Mouse (Mus musculus) myocyte (in vitro differentiated cells): ENCODE data around the gene Apba1. TPM values are rescaled to one million over a fixed set of nuclear protein-coding genes. Genes with fewer than 3 reads are reported as not detected.
A peak's percentile ranks its signal among the peaks of the same experiment; 100 is the strongest.

Source experiments
- H3K27me3 ChIP-seq: one replicate; pipeline ENCODE4 v1.6.1; 2011; ENCODE audit not compliant: control insufficient read depth, insufficient read depth, insufficient read length
- H3K36me3 ChIP-seq: one replicate; pipeline ENCODE4 v1.6.1; 2011; ENCODE audit not compliant: control insufficient read depth, insufficient read depth
- H3K4me2 ChIP-seq: one replicate; pipeline ENCODE4 v1.6.1; 2011; ENCODE audit warnings: low read depth, control low read depth
- H3K4me3 ChIP-seq: one replicate; pipeline ENCODE4 v1.5.1; 2011; ENCODE audit warnings: mild to moderate bottlenecking, control low read depth, moderate library complexity
- H3K79me2 ChIP-seq: one replicate; pipeline ENCODE4 v1.6.1; 2011; ENCODE audit not compliant: control insufficient read depth, insufficient read depth
- H3ac ChIP-seq: one replicate; pipeline ENCODE4 v1.6.1; 2011; ENCODE audit not compliant: control insufficient read depth, insufficient read length
- CEBPB ChIP-seq: IDR thresholded peaks from 2 replicates; pipeline ENCODE4 v1.6.1; 2011; ENCODE audit warnings: mild to moderate bottlenecking, moderate library complexity; ENCODE audit not compliant: poor library complexity, insufficient read depth, severe bottlenecking
- E2F4 ChIP-seq: IDR thresholded peaks from one replicate; pipeline ENCODE4 v1.6.1; 2011; ENCODE audit warnings: mild to moderate bottlenecking, control low read depth, moderate library complexity; ENCODE audit not compliant: insufficient read depth
- MAX ChIP-seq: IDR thresholded peaks from one replicate; pipeline ENCODE4 v1.6.1; 2011; ENCODE audit warnings: low read depth, mild to moderate bottlenecking, control low read depth
- MYOD1 ChIP-seq, 3 experiments: IDR thresholded peaks; one replicate each; pipeline ENCODE4 v1.6.1; 2011; ENCODE audit warnings: control low read depth in 2 of 3, low read depth in 2 of 3, mild to moderate bottlenecking in 2 of 3, moderate library complexity in 1 of 3; ENCODE audit not compliant: insufficient read length in 2 of 3, control insufficient read depth in 1 of 3
- MYOG ChIP-seq, 3 experiments: IDR thresholded peaks; one replicate each; pipeline ENCODE4 v1.6.1; 2011; ENCODE audit warnings: control low read depth in 2 of 3, low read depth in 2 of 3, mild to moderate bottlenecking in 2 of 3; ENCODE audit not compliant: insufficient read length in 2 of 3, control insufficient read depth in 1 of 3, insufficient read depth in 1 of 3
- POLR2A ChIP-seq: IDR thresholded peaks from one replicate; pipeline ENCODE4 v1.6.1; 2011; ENCODE audit warnings: low read depth, mild to moderate bottlenecking, control low read depth, moderate library complexity; ENCODE audit not compliant: insufficient read length
- POLR2AphosphoS2 ChIP-seq: IDR thresholded peaks from one replicate; pipeline ENCODE4 v1.6.1; 2011; ENCODE audit warnings: low read depth, control low read depth; ENCODE audit not compliant: insufficient read length
- REST ChIP-seq: IDR thresholded peaks from one replicate; pipeline ENCODE4 v1.6.1; 2011; ENCODE audit warnings: mild to moderate bottlenecking, control low read depth, moderate library complexity; ENCODE audit not compliant: insufficient read depth, insufficient read length
- SRF ChIP-seq: IDR thresholded peaks from one replicate; pipeline ENCODE4 v1.6.1; 2011; ENCODE audit warnings: low read depth; ENCODE audit not compliant: control insufficient read depth, insufficient read length
- TCF12 ChIP-seq: IDR thresholded peaks from one replicate; pipeline ENCODE4 v1.6.1; 2011; ENCODE audit warnings: mild to moderate bottlenecking, control low read depth; ENCODE audit not compliant: poor library complexity, insufficient read depth, severe bottlenecking
- TCF3 ChIP-seq: IDR thresholded peaks from one replicate; pipeline ENCODE4 v1.6.1; 2011; ENCODE audit warnings: low read depth, control low read depth; ENCODE audit not compliant: insufficient read length
- USF1 ChIP-seq: IDR thresholded peaks from one replicate; pipeline ENCODE4 v1.6.1; 2011; ENCODE audit warnings: low read depth, mild to moderate bottlenecking, control low read depth, moderate library complexity
- polyA plus RNA-seq: library from polyadenylated mRNA; unstranded; fragments of >200 nt; fragmentation: generic; extraction: Trizol; gene quantifications from one replicate; pipeline ENCODE4 v1.2.1, GENCODE M21; 2012; ENCODE audit warnings: missing spikeins

Apba1 gene
- polyA plus RNA-seq, 1 experiment, result 0.13 TPM

GRCm38 (mm10) chr19:23893093-23893889 lies 134.6 kb downstream of the Apba1 start:
- no peaks in the 10 kb centered on the region for H3K27me3 ChIP-seq
- H3K4me2 ChIP-seq, result no peak overlapping the region
- no peak for TF ChIP-seq SRF
- no peak for TF ChIP-seq USF1
- TF ChIP-seq MYOG (IDR thresholded peaks at IDR 0.05; ENCODE audit: control insufficient read depth in 1 of 3, insufficient read depth in 1 of 3, insufficient read length in 2 of 3, low read depth in 2 of 3), result no peak
- TF ChIP-seq POLR2AphosphoS2, result no peak
- no peak for TF ChIP-seq REST
- TF ChIP-seq MYOD1 (IDR thresholded peaks at IDR 0.05; ENCODE audit: control insufficient read depth in 1 of 3, insufficient read length in 2 of 3, low read depth in 2 of 3), result no peak
- TF ChIP-seq E2F4, result no peak
- TF ChIP-seq MAX, result no peak
- TF ChIP-seq POLR2A, result no peak
- H3K79me2 ChIP-seq, result no peaks in the 10 kb centered on the region
- H3ac ChIP-seq, result no peak overlapping the region
- no peaks in the 10 kb centered on the region for H3K36me3 ChIP-seq
- H3K4me3 ChIP-seq, result no peak overlapping the region

DNA sequence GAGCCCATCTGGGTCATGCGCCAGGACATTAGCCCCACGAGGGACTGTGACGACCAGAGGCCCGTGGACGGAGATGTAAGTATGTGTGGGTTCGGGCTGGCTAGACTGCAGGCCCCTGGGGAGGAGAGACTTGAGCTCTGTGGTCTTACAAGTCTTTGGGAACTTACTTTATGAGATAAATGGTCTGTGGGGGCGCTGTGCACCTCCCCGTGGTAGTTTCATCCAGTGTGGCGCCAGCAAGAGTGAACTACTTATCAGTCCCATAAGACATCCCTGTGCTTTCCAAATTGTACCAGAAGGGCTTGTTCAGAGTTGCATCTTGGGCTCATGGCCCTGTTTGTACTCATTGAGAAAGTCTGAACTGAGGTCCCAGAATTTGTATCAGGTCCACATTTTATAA lies 135.3 kb downstream of the Apba1 start:
- Histone ChIP-seq H3K4me3 (no peak overlapping the region), H3K79me2 (no peaks in the 10 kb centered on the region), H3K27me3 (no peaks in the 10 kb centered on the region), H3K36me3 (no peaks in the 10 kb centered on the region), H3K4me2 (no peak overlapping the region), H3ac (no peak overlapping the region)
- TF ChIP-seq POLR2AphosphoS2, result no peak
- no peak for TF ChIP-seq E2F4

DNA sequence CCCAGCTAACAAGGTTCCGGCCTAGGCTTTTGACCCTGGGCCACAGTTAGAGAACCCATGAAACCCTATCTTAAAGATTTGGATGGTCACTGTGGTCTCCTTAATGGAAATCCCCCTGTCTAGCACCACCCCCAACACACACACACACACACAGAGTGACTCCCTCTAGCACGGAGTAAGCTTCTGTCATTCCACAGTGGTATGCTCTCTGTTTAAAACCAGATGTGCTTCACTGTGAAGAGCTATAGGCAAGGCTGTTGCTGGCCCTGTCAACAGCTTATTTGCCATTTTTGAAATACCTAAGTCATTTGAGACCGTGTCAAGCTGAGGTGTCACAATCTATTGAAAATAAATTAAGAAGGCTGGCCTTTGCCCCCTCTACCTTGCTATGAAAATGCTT lies 136.1 kb downstream of the Apba1 start:
- H3K36me3 ChIP-seq, result no peaks in the 10 kb centered on the region
- H3K4me2 ChIP-seq, result no peak overlapping the region
- TF ChIP-seq SRF, result no peak
- TF ChIP-seq POLR2AphosphoS2, result no peak
- TF ChIP-seq USF1, result no peak
- no peak for TF ChIP-seq E2F4
- no peak for TF ChIP-seq REST
- TF ChIP-seq MYOG (IDR thresholded peaks at IDR 0.05; ENCODE audit: control insufficient read depth in 1 of 3, insufficient read depth in 1 of 3, insufficient read length in 2 of 3, low read depth in 2 of 3), result no peak
- no peak for TF ChIP-seq MAX
- no peak for TF ChIP-seq CEBPB
- no peak for TF ChIP-seq TCF12
- TF ChIP-seq POLR2A, result no peak
- TF ChIP-seq TCF3, result no peak
- TF ChIP-seq MYOD1 (IDR thresholded peaks at IDR 0.05; ENCODE audit: control insufficient read depth in 1 of 3, insufficient read length in 2 of 3, low read depth in 2 of 3), result no peak
- H3K4me3 ChIP-seq, result no peak overlapping the region
- no peaks in the 10 kb centered on the region for H3K79me2 ChIP-seq
- no peak overlapping the region for H3ac ChIP-seq
- no peaks in the 10 kb centered on the region for H3K27me3 ChIP-seq

DNA sequence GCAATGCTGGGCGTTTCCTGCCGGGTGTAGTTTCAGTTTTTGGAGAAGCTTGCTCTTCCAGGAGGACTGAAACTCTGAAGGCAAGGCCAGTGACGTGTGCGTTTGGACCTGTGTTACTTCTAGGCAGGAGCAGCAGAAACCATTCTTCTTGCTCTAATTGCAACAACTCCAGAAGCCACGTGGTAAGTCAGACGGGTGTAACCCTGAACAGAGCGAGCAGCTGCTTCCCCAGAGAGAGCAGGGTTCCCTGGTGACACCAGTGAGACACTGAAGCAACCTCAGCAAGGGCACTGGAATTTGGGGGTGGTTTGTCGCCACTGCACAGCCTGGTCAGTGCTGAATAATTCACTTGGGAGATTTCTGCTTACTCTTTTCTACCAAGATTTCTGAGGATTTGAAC lies 138.2 kb downstream of the Apba1 start:
- no peaks in the 10 kb centered on the region for H3K36me3 ChIP-seq
- peak overlapping the region; percentile 15 for H3K4me2 ChIP-seq
- H3ac ChIP-seq, result no peak overlapping the region
- H3K27me3 ChIP-seq, result no peaks in the 10 kb centered on the region
- no peaks in the 10 kb centered on the region for H3K79me2 ChIP-seq
- H3K4me3 ChIP-seq, result no peak overlapping the region
- no peak for TF ChIP-seq CEBPB
- no peak for TF ChIP-seq POLR2AphosphoS2
- peak in 1 of 3 experiments; percentile 37 for TF ChIP-seq MYOG (IDR thresholded peaks at IDR 0.05; ENCODE audit: control insufficient read depth in 1 of 3, insufficient read depth in 1 of 3, insufficient read length in 2 of 3, low read depth in 2 of 3)
- no peak for TF ChIP-seq USF1
- TF ChIP-seq MYOD1 (IDR thresholded peaks at IDR 0.05; ENCODE audit: control insufficient read depth in 1 of 3, insufficient read length in 2 of 3, low read depth in 2 of 3), result peak in 1 of 3 experiments; percentile 52

DNA sequence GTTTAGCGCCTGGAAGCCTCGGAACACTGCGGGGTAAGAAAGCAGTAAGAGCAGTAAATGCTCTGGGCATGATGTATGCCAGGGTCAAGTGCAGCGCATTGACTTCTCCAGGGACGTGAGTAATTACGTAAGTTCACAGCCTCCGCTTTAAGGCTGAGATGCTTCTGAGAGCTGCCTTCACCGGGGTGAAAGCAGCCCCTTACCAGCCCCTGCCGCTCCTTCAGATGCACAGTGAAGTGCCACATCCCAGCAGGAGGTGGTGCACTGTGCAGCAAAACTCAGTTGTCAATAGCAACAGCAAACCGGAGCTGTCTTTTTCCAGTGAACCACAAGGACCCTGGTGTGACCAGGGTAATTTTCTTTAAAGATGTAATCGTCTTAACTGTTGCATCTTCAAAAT lies 139.8 kb downstream of the Apba1 start:
- TF ChIP-seq MYOD1 (IDR thresholded peaks at IDR 0.05; ENCODE audit: control insufficient read depth in 1 of 3, insufficient read length in 2 of 3, low read depth in 2 of 3) (no peak), TCF3 (no peak), TCF12 (no peak), POLR2A (no peak), E2F4 (no peak), CEBPB (no peak), POLR2AphosphoS2 (no peak), SRF (no peak), MAX (no peak), REST (no peak), USF1 (no peak), MYOG (IDR thresholded peaks at IDR 0.05; ENCODE audit: control insufficient read depth in 1 of 3, insufficient read depth in 1 of 3, insufficient read length in 2 of 3, low read depth in 2 of 3) (no peak)
- H3K4me3 ChIP-seq, result no peak overlapping the region

More for the DNA sequence above, 139.8 kb downstream of the Apba1 start:
- no peaks in the 10 kb centered on the region for H3K27me3 ChIP-seq
- no peak overlapping the region for H3K4me2 ChIP-seq
- H3K79me2 ChIP-seq, result no peaks in the 10 kb centered on the region
- no peaks in the 10 kb centered on the region for H3K36me3 ChIP-seq
- no peak overlapping the region for H3ac ChIP-seq
